Mouse (Mus musculus) midbrain, embryonic 14.5 days (tissue): Measurements from ENCODE around the gene Khdc4. TPM values are rescaled to one million over a fixed set of nuclear protein-coding genes. Genes with fewer than 3 reads are reported as not detected.
A peak's percentile ranks its signal among the peaks of the same experiment; 100 is the strongest.

ENCODE experiments used
- ATAC-seq: fragments of 200-750 bp; cut with Nextera tagmentation; 2 replicates; pipeline ENCODE4 v1.8.0; 2017; ENCODE audit warnings: moderate number of reproducible peaks, moderate library complexity; ENCODE audit not compliant: low FRiP score, low TSS enrichment
- DNase-seq: peaks from one replicate; pipeline ENCODE4 v3.0.0-alpha.2; 2015
- H3K27ac ChIP-seq: fragments of 300-500 bp; sonication (generic); replicated peaks from 2 replicates; pipeline ENCODE4 v1.5.1; 2014; ENCODE audit warnings: mild to moderate bottlenecking, low read depth, low read length, moderate library complexity
- H3K27me3 ChIP-seq: fragments of 300-500 bp; sonication (generic); 2 replicates; pipeline ENCODE4 v1.6.1; 2014; ENCODE audit warnings: low read length, control low read depth, mixed read lengths; ENCODE audit not compliant: control insufficient read depth, insufficient read depth
- H3K36me3 ChIP-seq: fragments of 300-500 bp; sonication (generic); 2 replicates; pipeline ENCODE4 v1.6.1; 2014; ENCODE audit warnings: low read length, control low read depth; ENCODE audit not compliant: control insufficient read depth, insufficient read depth
- H3K4me1 ChIP-seq: fragments of 300-500 bp; sonication (generic); 2 replicates; pipeline ENCODE4 v1.6.1; 2014; ENCODE audit warnings: mild to moderate bottlenecking, antibody characterized with exemption, low read length, control low read depth; ENCODE audit not compliant: control insufficient read depth, insufficient read depth
- H3K4me2 ChIP-seq: fragments of 300-500 bp; sonication (generic); 2 replicates; pipeline ENCODE4 v1.6.1; 2014; ENCODE audit warnings: mild to moderate bottlenecking, low read length, moderate library complexity
- H3K4me3 ChIP-seq: fragments of 300-500 bp; sonication (generic); replicated peaks from 2 replicates; pipeline ENCODE4 v1.5.1; 2014; ENCODE audit warnings: low read depth, low read length
- H3K9ac ChIP-seq: fragments of 300-500 bp; sonication (generic); replicated peaks from 2 replicates; pipeline ENCODE4 v1.6.1; 2014; ENCODE audit warnings: mild to moderate bottlenecking, low read length, moderate library complexity
- H3K9me3 ChIP-seq: fragments of 300-500 bp; sonication (generic); 2 replicates; pipeline ENCODE4 v1.6.1; 2016; ENCODE audit warnings: low read length, control low read depth, mixed read lengths; ENCODE audit not compliant: control insufficient read depth
- WGBS: fragments of 180-500 bp; shearing (Covaris S2); extraction: QIAGEN DNeasy Blood & Tissue Kit; methylation state at CpG from one replicate; pipeline ENCODE4 v1.1.7; 2014; 5-methylcytosine and 5-hydroxymethylcytosine counted together
- polyA plus RNA-seq: library from polyadenylated mRNA; unstranded; fragments of >200 nt; fragmentation: Nextera tagmentation; extraction: Ambion mirVana; gene quantifications from 2 replicates; pipeline ENCODE4 v1.2.1, GENCODE M21; 2014

Khdc4 gene
- polyA plus RNA-seq, 1 experiment from 2014 or later: 91.0 TPM

DNA sequence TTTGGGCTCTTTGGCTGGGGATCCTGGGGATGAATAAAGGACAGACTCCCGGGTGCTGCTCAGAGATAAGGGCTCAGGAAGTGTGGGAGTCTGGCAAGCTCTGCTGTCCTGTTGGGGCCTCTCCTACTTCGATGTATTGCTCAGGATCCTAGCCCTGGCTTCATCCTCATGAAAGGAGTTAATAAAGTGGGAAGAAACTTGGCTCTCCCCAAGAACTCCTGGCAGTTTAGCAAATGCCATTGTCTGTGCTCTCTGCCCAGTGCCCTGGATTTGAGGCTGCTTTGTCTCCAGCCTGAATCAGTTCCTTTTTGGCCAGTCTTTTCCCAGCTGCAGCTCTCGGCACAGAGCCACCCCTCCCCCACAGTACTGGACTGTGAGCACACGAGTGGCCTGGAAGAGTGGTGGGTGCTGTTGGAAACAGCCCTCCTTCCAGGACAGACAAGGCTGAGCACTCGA is 72.5 kb downstream of the Khdc4 start:
- 1% methylated on average over 5 of the region's 5 CpGs for WGBS
- Histone ChIP-seq H3K4me1 (peaks cover 37% of the 10 kb centered on the region), H3K27ac (peak overlapping the region; percentile 82), H3K4me2 (peak overlapping the region; percentile 23), H3K9me3 (no peaks in the 10 kb centered on the region), H3K9ac (peak overlapping the region; percentile 13), H3K36me3 (peaks cover 77% of the 10 kb centered on the region), H3K4me3 (no peak overlapping the region), H3K27me3 (no peaks in the 10 kb centered on the region)
- peak; percentile 82 for ATAC-seq
- peak; percentile 86 for DNase-seq

DNA sequence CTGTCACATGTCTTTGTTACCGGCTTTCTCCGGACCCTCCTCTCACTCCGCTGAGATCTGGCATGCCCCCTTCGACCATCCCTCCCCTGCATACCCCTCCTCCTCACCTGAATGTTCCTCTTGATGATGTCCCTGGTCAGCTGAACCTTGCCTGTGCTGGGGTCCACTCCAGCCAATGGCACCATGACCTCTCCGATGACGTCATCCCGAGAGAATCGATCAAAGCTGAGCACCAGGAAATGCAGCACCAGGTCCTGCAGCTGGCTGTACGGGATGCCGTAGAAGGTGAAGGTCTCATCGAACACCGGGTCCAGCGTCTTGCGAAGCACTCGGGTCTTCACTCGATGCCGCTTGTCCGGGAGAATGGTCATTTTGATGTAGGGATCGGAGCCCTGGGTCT is 76.0 kb downstream of the Khdc4 start:
- no peak overlapping the region for H3K4me3 ChIP-seq
- no peaks in the 10 kb centered on the region for H3K9me3 ChIP-seq
- peaks cover 51% of the 10 kb centered on the region for H3K36me3 ChIP-seq
- WGBS: 97% methylated on average over 19 of the region's 19 CpGs
- no peaks in the 10 kb centered on the region for H3K27me3 ChIP-seq
- H3K27ac ChIP-seq: no peak overlapping the region
- no peak overlapping the region for H3K4me2 ChIP-seq
- no peak overlapping the region for H3K9ac ChIP-seq
- H3K4me1 ChIP-seq: peaks cover 30% of the 10 kb centered on the region
- ATAC-seq: no peak
- no peak for DNase-seq

DNA sequence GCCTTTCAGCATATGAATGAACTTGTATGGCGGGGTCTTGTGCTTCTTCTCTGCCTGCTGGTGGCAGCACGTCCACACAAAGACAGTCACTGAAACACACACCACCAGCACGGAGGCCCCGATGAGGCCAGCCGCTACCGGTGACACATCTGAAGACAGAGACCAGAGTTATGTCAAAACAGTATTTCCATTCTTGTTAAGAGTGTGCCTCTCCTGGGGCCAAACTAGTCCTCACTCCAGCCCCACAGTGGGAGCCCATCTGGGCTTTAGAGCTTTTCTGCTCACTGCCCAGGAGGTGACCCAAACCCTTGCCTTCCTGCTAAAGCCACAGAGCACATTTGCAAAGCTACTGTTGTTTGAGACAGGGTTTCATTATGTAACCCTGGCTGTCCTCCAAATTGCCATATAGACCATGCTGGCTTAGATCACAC is 76.8 kb downstream of the Khdc4 start:
- Histone ChIP-seq H3K9me3 (no peaks in the 10 kb centered on the region), H3K9ac (no peak overlapping the region), H3K27me3 (no peaks in the 10 kb centered on the region), H3K4me3 (no peak overlapping the region), H3K4me1 (peaks cover 23% of the 10 kb centered on the region), H3K27ac (peak overlapping the region; percentile 32; the same call in 1 of the 2 replicates), H3K36me3 (peaks cover 46% of the 10 kb centered on the region), H3K4me2 (no peak overlapping the region)
- ATAC-seq (no peak), DNase-seq (peak; percentile 42)
- WGBS: 44% methylated on average over 6 of the region's 6 CpGs

Other genes starting within 250 kb of the Khdc4 start
- 28.8 and 32.1 TPM in 2 replicates for gene Sema4a, start 224.6 kb upstream of the Khdc4 start, polyA plus RNA-seq
- 31.0 and 34.3 TPM in 2 replicates for gene Lmna, start 175.8 kb upstream of the Khdc4 start, polyA plus RNA-seq
- 50.8 and 51.8 TPM in 2 replicates for gene Mex3a, start 153.4 kb upstream of the Khdc4 start, polyA plus RNA-seq
- gene Rab25, start 137.5 kb upstream of the Khdc4 start, polyA plus RNA-seq: not detected in 2 replicates
- gene Lamtor2, start 132.7 kb upstream of the Khdc4 start, polyA plus RNA-seq: 93.4 and 154 TPM in 2 replicates
- gene Ubqln4, start 132.0 kb upstream of the Khdc4 start, polyA plus RNA-seq: 42.4 and 47.8 TPM in 2 replicates
- gene Ssr2, start 109.9 kb upstream of the Khdc4 start, polyA plus RNA-seq: 110 and 114 TPM in 2 replicates
- 122 and 134 TPM in 2 replicates for gene Arhgef2, start 79.8 kb upstream of the Khdc4 start, polyA plus RNA-seq
- not detected in 2 replicates for gene Rxfp4, start 32.7 kb upstream of the Khdc4 start, polyA plus RNA-seq
- 56.5 and 57.4 TPM in 2 replicates for gene Rit1, start 31.0 kb downstream of the Khdc4 start, polyA plus RNA-seq
- 169 and 199 TPM in 2 replicates for gene Syt11, start 89.4 kb downstream of the Khdc4 start, polyA plus RNA-seq
- gene Gon4l, start 149.4 kb downstream of the Khdc4 start, polyA plus RNA-seq: 14.4 and 18.3 TPM in 2 replicates
- 48.3 and 53.2 TPM in 2 replicates for gene Msto1, start 228.2 kb downstream of the Khdc4 start, polyA plus RNA-seq